Mouse (Mus musculus): ENCODE data around the gene Rasal3. TPM values are rescaled to one million over a fixed set of nuclear protein-coding genes. Genes with fewer than 3 reads are reported as not detected.

Gene Rasal3
- polyA plus RNA-seq, 1 experiment from 2014 or later = 2.9 TPM

GRCm38 (mm10) chr17:32356281-32356680 is 47.1 kb downstream of the Rasal3 start:
- 82% methylated on average over 9 of the region's 9 CpGs for WGBS (ENCODE audit: insufficient replicate concordance)
- Histone ChIP-seq H3K4me1 (ENCODE audit: insufficient read depth) (no peaks in the 10 kb centered on the region), H3K4me2 (ENCODE audit: low read depth, low read length) (no peak overlapping the region), H3K27ac (ENCODE audit: low read depth) (no peak overlapping the region), H3K9me3 (ENCODE audit: low read length) (no peaks in the 10 kb centered on the region), H3K9ac (replicated peaks) (no peak overlapping the region), H3K27me3 (ENCODE audit: insufficient read depth, low read length) (no peaks in the 10 kb centered on the region), H3K36me3 (replicated peaks; ENCODE audit: insufficient read depth, low read length) (peaks cover 72% of the 10 kb centered on the region), H3K4me3 (ENCODE audit: low read depth, low read length) (no peak overlapping the region)
- ATAC-seq = no peak
- TF ChIP-seq EP300 (IDR thresholded peaks at IDR 0.05; ENCODE audit: low read depth) (no peak), CTCF (IDR thresholded peaks at IDR 0.05; ENCODE audit: low read depth) (no peak)
- no peak for DNase-seq

DNA sequence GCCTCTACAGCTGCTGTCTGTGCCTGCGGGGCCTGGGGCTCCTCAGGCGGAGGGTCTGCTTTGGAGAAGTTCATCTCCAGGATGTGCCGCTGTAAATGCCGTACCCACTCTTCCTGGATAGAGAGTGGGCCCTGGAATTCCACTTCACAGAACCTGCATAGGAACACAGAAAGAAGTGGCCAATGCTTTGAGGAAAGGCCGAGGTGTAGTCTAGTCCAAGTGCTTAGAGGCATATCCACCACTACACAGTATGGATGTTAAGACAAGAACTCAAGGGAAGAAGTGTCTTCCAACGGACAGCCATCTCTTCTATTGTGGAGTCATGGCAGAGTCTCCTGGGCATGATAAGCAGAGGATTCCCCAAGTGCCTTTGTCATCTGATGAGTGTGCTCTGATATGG is 48.4 kb downstream of the Rasal3 start:
- no peak overlapping the region for H3K4me3 ChIP-seq (ENCODE audit: low read depth, low read length)
- DNase-seq (no peak), ATAC-seq (no peak)
- no peaks in the 10 kb centered on the region for H3K27me3 ChIP-seq (ENCODE audit: insufficient read depth, low read length)
- H3K27ac ChIP-seq (ENCODE audit: low read depth) = no peak overlapping the region
- TF ChIP-seq EP300 (IDR thresholded peaks at IDR 0.05; ENCODE audit: low read depth) = no peak
- TF ChIP-seq CTCF (IDR thresholded peaks at IDR 0.05; ENCODE audit: low read depth) = no peak
- WGBS (ENCODE audit: insufficient replicate concordance) = 87% methylated on average over 6 of the region's 6 CpGs
- no peak overlapping the region for H3K9ac ChIP-seq (replicated peaks)
- no peaks in the 10 kb centered on the region for H3K9me3 ChIP-seq (ENCODE audit: low read length)
- no peaks in the 10 kb centered on the region for H3K4me1 ChIP-seq (ENCODE audit: insufficient read depth)
- H3K36me3 ChIP-seq (replicated peaks; ENCODE audit: insufficient read depth, low read length) = peaks cover 59% of the 10 kb centered on the region
- no peak overlapping the region for H3K4me2 ChIP-seq (ENCODE audit: low read depth, low read length)

- no peak overlapping the region for H3K27ac ChIP-seq (ENCODE audit: low read depth)
- no peak overlapping the region for H3K4me3 ChIP-seq (ENCODE audit: low read depth, low read length)
- TF ChIP-seq EP300 (IDR thresholded peaks at IDR 0.05; ENCODE audit: low read depth) = no peak
- TF ChIP-seq CTCF (IDR thresholded peaks at IDR 0.05; ENCODE audit: low read depth) = no peak
- ATAC-seq = no peak
- no peaks in the 10 kb centered on the region for H3K9me3 ChIP-seq (ENCODE audit: low read length)
- no peaks in the 10 kb centered on the region for H3K27me3 ChIP-seq (ENCODE audit: insufficient read depth, low read length)
- peaks cover 52% of the 10 kb centered on the region for H3K36me3 ChIP-seq (replicated peaks; ENCODE audit: insufficient read depth, low read length)
- no peak for DNase-seq
- 75% methylated on average over 5 of the region's 5 CpGs for WGBS (ENCODE audit: insufficient replicate concordance)
- no peak overlapping the region for H3K9ac ChIP-seq (replicated peaks)
- peaks cover 5% of the 10 kb centered on the region for H3K4me1 ChIP-seq (ENCODE audit: insufficient read depth)
- H3K4me2 ChIP-seq (ENCODE audit: low read depth, low read length) = no peak overlapping the region
Observed at GRCm38 (mm10) chr17:32354211-32354610, 49.2 kb downstream of the Rasal3 start.

DNA sequence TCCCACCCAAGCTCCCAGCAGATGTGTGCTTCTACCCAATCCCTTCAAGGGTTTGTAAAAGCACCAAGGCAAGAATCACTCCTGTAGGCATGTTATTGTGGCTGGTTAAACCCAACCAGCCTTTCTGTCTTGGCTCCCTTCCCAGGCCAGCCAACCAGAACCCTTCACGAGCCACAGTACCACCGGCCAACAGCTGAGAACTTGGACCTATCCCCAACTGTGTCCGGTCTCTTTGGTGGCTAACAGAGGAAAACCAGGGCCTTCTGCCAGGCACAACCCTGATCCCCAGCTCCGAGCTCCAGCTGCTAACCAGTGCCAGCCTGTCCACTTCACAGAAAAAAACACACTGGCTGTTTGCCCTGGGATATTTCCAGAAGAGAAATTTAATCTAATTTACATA is 49.7 kb downstream of the Rasal3 start:
- H3K9me3 ChIP-seq (ENCODE audit: low read length) = no peaks in the 10 kb centered on the region
- H3K4me2 ChIP-seq (ENCODE audit: low read depth, low read length) = no peak overlapping the region
- 79% methylated on average over 4 of the region's 4 CpGs for WGBS (ENCODE audit: insufficient replicate concordance)
- H3K9ac ChIP-seq (replicated peaks) = no peak overlapping the region
- H3K27ac ChIP-seq (ENCODE audit: low read depth) = no peak overlapping the region
- peaks cover 46% of the 10 kb centered on the region for H3K36me3 ChIP-seq (replicated peaks; ENCODE audit: insufficient read depth, low read length)
- TF ChIP-seq CTCF (IDR thresholded peaks at IDR 0.05; ENCODE audit: low read depth) = no peak
- TF ChIP-seq EP300 (IDR thresholded peaks at IDR 0.05; ENCODE audit: low read depth) = no peak
- H3K4me3 ChIP-seq (ENCODE audit: low read depth, low read length) = no peak overlapping the region
- ATAC-seq = no peak
- H3K27me3 ChIP-seq (ENCODE audit: insufficient read depth, low read length) = no peaks in the 10 kb centered on the region
- no peak for DNase-seq
- H3K4me1 ChIP-seq (ENCODE audit: insufficient read depth) = peaks cover 8% of the 10 kb centered on the region

GRCm38 (mm10) chr17:32351726-32352125 is 51.7 kb downstream of the Rasal3 start:
- Histone ChIP-seq H3K4me3 (ENCODE audit: low read depth, low read length) (no peak overlapping the region), H3K27me3 (ENCODE audit: insufficient read depth, low read length) (no peaks in the 10 kb centered on the region), H3K4me1 (ENCODE audit: insufficient read depth) (peaks cover 12% of the 10 kb centered on the region), H3K4me2 (ENCODE audit: low read depth, low read length) (no peak overlapping the region), H3K36me3 (replicated peaks; ENCODE audit: insufficient read depth, low read length) (peaks cover 27% of the 10 kb centered on the region), H3K9me3 (ENCODE audit: low read length) (no peaks in the 10 kb centered on the region), H3K9ac (replicated peaks) (no peak overlapping the region), H3K27ac (ENCODE audit: low read depth) (no peak overlapping the region)
- no peak for DNase-seq
- TF ChIP-seq EP300 (IDR thresholded peaks at IDR 0.05; ENCODE audit: low read depth) = no peak
- no peak for TF ChIP-seq CTCF (IDR thresholded peaks at IDR 0.05; ENCODE audit: low read depth)
- no peak for ATAC-seq

DNA sequence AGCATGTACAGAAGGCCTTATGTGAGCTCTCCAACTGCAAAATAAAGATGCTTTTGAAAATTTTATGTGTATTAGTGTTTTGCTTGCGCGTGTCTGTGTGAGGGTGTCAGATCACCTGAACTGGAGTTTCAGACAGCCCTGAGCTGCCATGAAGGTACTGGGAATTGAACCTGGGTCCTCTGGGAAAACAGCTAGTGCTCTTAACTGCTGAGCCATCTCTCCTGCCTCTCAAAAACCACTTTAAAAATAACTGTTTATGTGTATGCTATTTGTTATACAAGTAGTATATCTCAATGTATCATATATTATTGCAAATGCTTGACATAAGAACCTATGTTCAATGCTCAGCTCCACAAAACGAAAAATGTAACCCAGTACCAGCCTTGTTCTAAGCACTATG is 52.1 kb downstream of the Rasal3 start:
- H3K4me2 ChIP-seq (ENCODE audit: low read depth, low read length) = peak overlapping the region; percentile 98
- WGBS (ENCODE audit: insufficient replicate concordance) = 60% methylated on average over 3 of the region's 3 CpGs
- TF ChIP-seq EP300 (IDR thresholded peaks at IDR 0.05; ENCODE audit: low read depth) = no peak
- no peak for TF ChIP-seq CTCF (IDR thresholded peaks at IDR 0.05; ENCODE audit: low read depth)
- ATAC-seq (no peak), DNase-seq (no peak)
- H3K4me1 ChIP-seq (ENCODE audit: insufficient read depth) = peaks cover 12% of the 10 kb centered on the region
- no peaks in the 10 kb centered on the region for H3K27me3 ChIP-seq (ENCODE audit: insufficient read depth, low read length)
- H3K9ac ChIP-seq (replicated peaks) = no peak overlapping the region
- H3K4me3 ChIP-seq (ENCODE audit: low read depth, low read length) = peak overlapping the region; percentile 73; the same call in 1 of the 2 replicates
- H3K27ac ChIP-seq (ENCODE audit: low read depth) = no peak overlapping the region
- H3K9me3 ChIP-seq (ENCODE audit: low read length) = no peaks in the 10 kb centered on the region
- peaks cover 22% of the 10 kb centered on the region for H3K36me3 ChIP-seq (replicated peaks; ENCODE audit: insufficient read depth, low read length)

Measured in liver, postnatal 0 days (tissue).